In genomic region chr11:5160722-5161485, GRCm38 (mm10) we compare ENCODE assay signal across 9 mouse cellular contexts. TPM values are rescaled to one million over a fixed set of nuclear protein-coding genes. Genes with fewer than 3 reads are reported as not detected.
DNase-seq lines count a peak whose midpoint lies in the region; ATAC-seq lines count a peak whose summit lies in the region.
"Had no signal": no experiment of that assay in that cellular context is flagged by ENCODE, and none has a peak within 500 bp of the region (broad histone marks: within the 10 kb centered on the region; RNA-seq: fewer than 3 reads in every experiment).

No protein-coding gene starts in this region.

- DNase-seq in heart, postnatal 10 days: peak; percentile 41 to 66
- DNase-seq in spleen, adult 18-20 months: peak; percentile 39 to 69
- DNase-seq in spleen, adult 12 weeks (ENCODE audit: low spot score): no peak
- DNase-seq in embryonic facial prominence, embryonic 10.5 days (ENCODE audit: low spot score): peak; percentile 61
- no peak for DNase-seq in urinary bladder, postnatal 10 days (ENCODE audit: low spot score)
- no peak for DNase-seq in adrenal gland, adult 2 months

- H3K4me1 ChIP-seq in heart, embryonic 12.5 days (replicated peaks): peaks cover 16% of the 10 kb centered on the region
- H3K4me1 ChIP-seq in embryonic facial prominence, embryonic 10.5 days: peaks cover 42% of the 10 kb centered on the region

- H3K36me3 ChIP-seq in heart, embryonic 12.5 days: no peaks in the 10 kb centered on the region
- no peaks in the 10 kb centered on the region for H3K36me3 ChIP-seq in embryonic facial prominence, embryonic 10.5 days (replicated peaks)
- H3K36me3 ChIP-seq: embryonic facial prominence, embryonic 15.5 days had no signal

- no peak overlapping the region for H3K9ac ChIP-seq in heart, embryonic 12.5 days
- H3K9ac ChIP-seq: embryonic facial prominence, embryonic 15.5 days had no signal

- ATAC-seq in heart, embryonic 12.5 days (ENCODE audit: insufficient number of reproducible peaks, low FRiP score): no peak
- ATAC-seq in neutrophil, adult 5-6 weeks (ENCODE audit: extremely low read depth, insufficient number of reproducible peaks, low FRiP score, poor library complexity, severe bottlenecking): peak; percentile 38; the same call in 1 of the 2 replicates

- no peak overlapping the region for H3K27ac ChIP-seq in heart, embryonic 12.5 days (ENCODE audit: poor library complexity, severe bottlenecking)
- no peak overlapping the region for H3K27ac ChIP-seq in embryonic facial prominence, embryonic 10.5 days (replicated peaks)
- H3K27ac ChIP-seq: embryonic facial prominence, embryonic 15.5 days had no signal

- 71% methylated on average over 17 of the region's 17 CpGs for WGBS in heart, embryonic 12.5 days
- 72% methylated on average over 17 of the region's 17 CpGs for WGBS in embryonic facial prominence, embryonic 10.5 days

- intact Hi-C loops in heart, postnatal 10 days (cut with DNase I): no loop called here

- no peak overlapping the region for H3K4me3 ChIP-seq in heart, embryonic 12.5 days
- H3K4me3 ChIP-seq in embryonic facial prominence, embryonic 10.5 days: no peak overlapping the region
- H3K4me3 ChIP-seq: embryonic facial prominence, embryonic 15.5 days had no signal

- no peak overlapping the region for H3K4me2 ChIP-seq in heart, embryonic 12.5 days
- H3K4me2 ChIP-seq: embryonic facial prominence, embryonic 15.5 days had no signal

- peaks cover 6% of the 10 kb centered on the region; the same call in 1 of the 2 replicates for H3K9me3 ChIP-seq in heart, embryonic 12.5 days (replicated peaks)
- H3K9me3 ChIP-seq in embryonic facial prominence, embryonic 10.5 days: peaks cover 5% of the 10 kb centered on the region; the same call in 1 of the 2 replicates
- H3K9me3 ChIP-seq: embryonic facial prominence, embryonic 15.5 days had no signal

- no peaks in the 10 kb centered on the region for H3K27me3 ChIP-seq in heart, embryonic 12.5 days (replicated peaks)
- peaks cover 18% of the 10 kb centered on the region; the same call in 1 of the 2 replicates for H3K27me3 ChIP-seq in embryonic facial prominence, embryonic 10.5 days (replicated peaks; ENCODE audit: low read depth, poor library complexity, severe bottlenecking)
- H3K27me3 ChIP-seq: embryonic facial prominence, embryonic 15.5 days had no signal

RNA-seq across cellular contexts. Expression of gene Emid1, which starts 8.8 kb away (rescaled TPM):
- total RNA-seq in heart, postnatal 10 days (2021): 1 to 10 TPM; 4.7 to 5.1 TPM
- 9.0 and 10.0 TPM in 2 replicates for polyA plus RNA-seq in heart, embryonic 12.5 days (2016; fragmentation: Nextera tagmentation; extraction: Ambion mirVana)
- polyA plus RNA-seq in embryonic facial prominence, embryonic 10.5 days (2016; fragmentation: Nextera tagmentation; extraction: Ambion mirVana): 13.1 and 24.6 TPM in 2 replicates
- total RNA-seq in neutrophil, adult 5-6 weeks (2017): 13.4 and 15.8 TPM in 2 replicates
- total RNA-seq in adrenal gland, adult 2 months (2021): 1 to 10 TPM; 3.1 to 4.6 TPM
- polyA plus RNA-seq in adrenal gland, adult 2 months (2012; rRNA removed): 20.1 and 22.9 TPM in 2 replicates

Comparison
In these comparisons a context has a peak if more than half of its experiments do, and no peak if none do; other contexts are left out.
1. DNase-seq: peak in heart, postnatal 10 days (2 of 2), spleen, adult 18-20 months (2 of 2) and embryonic facial prominence, embryonic 10.5 days (single experiment); none in spleen, adult 12 weeks (single experiment), urinary bladder, postnatal 10 days (single experiment) and adrenal gland, adult 2 months (single experiment).